Mouse (Mus musculus): ENCODE measurements at regions not wholly inside any gene's neighbourhood (a gene's known extent, or its start where the extent isn't known, plus 50 kb on each side); places are given as distances from the start of the nearest gene placed in this dataset.

DNA sequence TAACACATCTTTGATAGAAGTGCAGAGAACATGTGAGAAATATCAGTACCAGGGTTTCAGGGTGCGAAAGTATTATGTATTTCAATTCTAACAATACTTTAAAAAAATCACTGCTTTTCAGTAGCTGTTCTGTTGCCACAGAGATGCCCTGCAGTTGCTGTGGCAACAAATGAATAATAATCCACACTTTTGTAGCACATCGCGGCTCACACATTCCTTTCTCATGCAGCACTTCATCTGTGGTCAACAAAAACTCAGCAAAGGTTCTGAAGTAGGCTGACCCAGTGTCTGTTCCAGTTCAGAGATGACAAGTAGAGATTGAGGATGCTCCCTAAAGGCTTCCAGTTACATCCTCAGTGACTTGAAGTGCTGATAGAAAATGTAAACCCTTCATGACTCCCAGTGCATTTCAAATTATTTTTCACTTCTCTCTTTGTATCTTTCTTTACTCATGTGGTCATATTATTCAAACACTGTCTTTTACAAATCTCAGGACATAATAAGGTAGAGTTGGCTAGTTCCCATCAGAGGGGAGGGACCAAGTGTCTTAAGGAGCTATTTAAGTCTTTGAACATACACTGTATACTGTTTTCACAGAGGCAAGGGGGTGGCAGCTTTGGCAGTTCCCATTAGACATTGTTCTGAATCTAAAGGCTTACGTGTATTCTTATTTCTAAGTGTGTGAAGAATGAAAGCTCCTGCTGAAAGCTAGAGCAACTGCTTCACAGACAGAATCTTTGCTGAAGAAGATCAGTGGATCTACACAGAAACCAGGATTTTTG is 460.6 kb upstream of the Slit2 start:
- DNase-seq, result no peak

GRCm38 (mm10) chr5:47528671-47529070 is 454.3 kb upstream of the Slit2 start:
- no peak for DNase-seq

DNA sequence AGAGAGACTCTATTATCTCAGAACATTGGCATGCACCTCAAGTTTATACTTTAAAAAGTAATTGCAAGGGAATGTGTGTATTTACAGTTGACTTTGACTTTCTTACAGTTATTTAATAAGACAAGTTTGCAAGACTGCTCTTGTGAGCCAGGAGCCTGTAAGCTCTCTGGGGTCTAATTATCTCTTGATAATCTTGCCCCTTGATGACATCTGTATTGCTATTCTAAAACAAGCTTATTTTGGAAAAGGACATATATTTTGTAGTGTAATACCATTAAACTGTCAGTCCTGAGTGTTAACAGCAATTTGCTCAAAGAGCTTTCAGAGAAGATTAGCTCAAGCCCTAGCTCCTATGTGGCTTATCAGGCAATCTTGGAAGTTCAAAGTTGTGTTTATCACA is 445.4 kb upstream of the Slit2 start:
- no peak for DNase-seq

DNA sequence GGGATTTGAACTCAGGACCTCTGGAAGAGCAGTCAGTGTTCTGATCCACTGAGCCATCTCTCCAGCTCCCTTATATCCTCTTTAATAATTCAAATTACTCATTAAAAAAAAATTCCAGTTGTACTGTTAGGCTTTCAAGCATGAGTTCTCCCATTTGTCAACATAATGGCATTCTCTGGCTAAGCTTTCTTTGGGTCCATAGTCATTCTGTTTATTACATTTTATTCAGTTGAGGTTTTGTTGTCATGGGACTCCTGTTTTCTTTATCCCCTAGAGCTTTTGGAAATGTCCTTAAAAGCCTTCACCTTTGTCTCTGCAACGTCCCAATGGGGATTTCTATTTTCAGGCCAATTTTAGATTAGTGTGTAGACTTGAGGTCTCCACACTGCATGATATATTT is 440.7 kb upstream of the Slit2 start:
- DNase-seq, result no peak

GRCm38 (mm10) chr5:47556717-47557116 is 426.2 kb upstream of the Slit2 start:
- no peak for DNase-seq

- DNase-seq, result no peak
Measured at GRCm38 (mm10) chr5:47557152-47557800, 425.7 kb upstream of the Slit2 start.

Data from lung, postnatal 4 days (tissue).